Mouse (Mus musculus): ENCODE measurements around the gene Il27ra. TPM values are rescaled to one million over a fixed set of nuclear protein-coding genes. Genes with fewer than 3 reads are reported as not detected.

Gene Il27ra
- polyA plus RNA-seq, 1 experiment from 2014 or later: 3.5 TPM

- Histone ChIP-seq H3K9ac (ENCODE audit: low read depth, low read length) (no peak overlapping the region), H3K9me3 (replicated peaks; ENCODE audit: control insufficient read depth, low read length) (no peaks in the 10 kb centered on the region), H3K27ac (ENCODE audit: low read depth, low read length) (no peak overlapping the region), H3K4me1 (ENCODE audit: control insufficient read depth, insufficient read depth, low read length) (peaks cover 5% of the 10 kb centered on the region; the same call in 1 of the 2 replicates), H3K4me3 (ENCODE audit: low read depth, low read length) (no peak overlapping the region), H3K27me3 (ENCODE audit: control insufficient read depth, insufficient read depth, low read length) (peaks cover 38% of the 10 kb centered on the region), H3K36me3 (ENCODE audit: control insufficient read depth, insufficient read depth, low read length) (no peaks in the 10 kb centered on the region), H3K4me2 (no peak overlapping the region)
- WGBS (ENCODE audit: insufficient replicate concordance): 12% methylated on average over 5 of the region's 5 CpGs
- ATAC-seq (replicated peaks; ENCODE audit: insufficient number of reproducible peaks, low FRiP score, low TSS enrichment): no peak
These were observed 3.3 kb downstream of the Il27ra start for GRCm38 (mm10) chr8:84039050-84039449.

GRCm38 (mm10) chr8:84038015-84038414, 4.4 kb downstream of the Il27ra start:
- Histone ChIP-seq H3K4me3 (ENCODE audit: low read depth, low read length) (no peak overlapping the region), H3K4me1 (ENCODE audit: control insufficient read depth, insufficient read depth, low read length) (peaks cover 5% of the 10 kb centered on the region; the same call in 1 of the 2 replicates), H3K4me2 (no peak overlapping the region), H3K27ac (ENCODE audit: low read depth, low read length) (no peak overlapping the region), H3K9me3 (replicated peaks; ENCODE audit: control insufficient read depth, low read length) (no peaks in the 10 kb centered on the region), H3K27me3 (ENCODE audit: control insufficient read depth, insufficient read depth, low read length) (peaks cover 31% of the 10 kb centered on the region), H3K36me3 (ENCODE audit: control insufficient read depth, insufficient read depth, low read length) (no peaks in the 10 kb centered on the region), H3K9ac (ENCODE audit: low read depth, low read length) (no peak overlapping the region)
- WGBS (ENCODE audit: insufficient replicate concordance): 52% methylated on average over 5 of the region's 5 CpGs
- no peak for ATAC-seq (replicated peaks; ENCODE audit: insufficient number of reproducible peaks, low FRiP score, low TSS enrichment)

GRCm38 (mm10) chr8:84032777-84033176, 9.6 kb downstream of the Il27ra start:
- Histone ChIP-seq H3K27me3 (ENCODE audit: control insufficient read depth, insufficient read depth, low read length) (peaks cover 16% of the 10 kb centered on the region), H3K4me1 (ENCODE audit: control insufficient read depth, insufficient read depth, low read length) (no peaks in the 10 kb centered on the region), H3K9me3 (replicated peaks; ENCODE audit: control insufficient read depth, low read length) (no peaks in the 10 kb centered on the region), H3K4me2 (no peak overlapping the region), H3K27ac (ENCODE audit: low read depth, low read length) (no peak overlapping the region), H3K4me3 (ENCODE audit: low read depth, low read length) (no peak overlapping the region), H3K36me3 (ENCODE audit: control insufficient read depth, insufficient read depth, low read length) (no peaks in the 10 kb centered on the region), H3K9ac (ENCODE audit: low read depth, low read length) (no peak overlapping the region)
- ATAC-seq (replicated peaks; ENCODE audit: insufficient number of reproducible peaks, low FRiP score, low TSS enrichment): no peak
- 72% methylated on average over 4 of the region's 4 CpGs for WGBS (ENCODE audit: insufficient replicate concordance)

- peaks cover 41% of the 10 kb centered on the region for H3K27me3 ChIP-seq (ENCODE audit: control insufficient read depth, insufficient read depth, low read length)
- no peak overlapping the region for H3K27ac ChIP-seq (ENCODE audit: low read depth, low read length)
- no peak overlapping the region for H3K9ac ChIP-seq (ENCODE audit: low read depth, low read length)
- H3K4me2 ChIP-seq: no peak overlapping the region
- WGBS (ENCODE audit: insufficient replicate concordance): 88% methylated on average over 5 of the region's 5 CpGs
- 0 out of 2 replicates have a peak, but pooled peaks cover 5% of the 10 kb centered on the region for H3K4me1 ChIP-seq (ENCODE audit: control insufficient read depth, insufficient read depth, low read length)
- ATAC-seq (replicated peaks; ENCODE audit: insufficient number of reproducible peaks, low FRiP score, low TSS enrichment): no peak
- no peaks in the 10 kb centered on the region for H3K36me3 ChIP-seq (ENCODE audit: control insufficient read depth, insufficient read depth, low read length)
- no peak overlapping the region for H3K4me3 ChIP-seq (ENCODE audit: low read depth, low read length)
- H3K9me3 ChIP-seq (replicated peaks; ENCODE audit: control insufficient read depth, low read length): no peaks in the 10 kb centered on the region
These were observed 13.1 kb downstream of the Il27ra start for GRCm38 (mm10) chr8:84029272-84029671.

GRCm38 (mm10) chr8:84027449-84027848, 14.9 kb downstream of the Il27ra start:
- Histone ChIP-seq H3K9ac (ENCODE audit: low read depth, low read length) (no peak overlapping the region), H3K4me3 (ENCODE audit: low read depth, low read length) (no peak overlapping the region), H3K4me1 (ENCODE audit: control insufficient read depth, insufficient read depth, low read length) (peaks cover 22% of the 10 kb centered on the region), H3K4me2 (no peak overlapping the region), H3K36me3 (ENCODE audit: control insufficient read depth, insufficient read depth, low read length) (no peaks in the 10 kb centered on the region), H3K27ac (ENCODE audit: low read depth, low read length) (no peak overlapping the region), H3K27me3 (ENCODE audit: control insufficient read depth, insufficient read depth, low read length) (peaks cover 37% of the 10 kb centered on the region), H3K9me3 (replicated peaks; ENCODE audit: control insufficient read depth, low read length) (no peaks in the 10 kb centered on the region)
- 9% methylated on average over 10 of the region's 10 CpGs for WGBS (ENCODE audit: insufficient replicate concordance)
- ATAC-seq (replicated peaks; ENCODE audit: insufficient number of reproducible peaks, low FRiP score, low TSS enrichment): no peak

GRCm38 (mm10) chr8:84025863-84026262, 16.5 kb downstream of the Il27ra start:
- Histone ChIP-seq H3K4me2 (peak overlapping the region; percentile 89), H3K4me3 (ENCODE audit: low read depth, low read length) (peak overlapping the region; percentile 48), H3K36me3 (ENCODE audit: control insufficient read depth, insufficient read depth, low read length) (no peaks in the 10 kb centered on the region), H3K27ac (ENCODE audit: low read depth, low read length) (no peak overlapping the region), H3K9me3 (replicated peaks; ENCODE audit: control insufficient read depth, low read length) (no peaks in the 10 kb centered on the region), H3K4me1 (ENCODE audit: control insufficient read depth, insufficient read depth, low read length) (peaks cover 28% of the 10 kb centered on the region), H3K27me3 (ENCODE audit: control insufficient read depth, insufficient read depth, low read length) (peaks cover 45% of the 10 kb centered on the region), H3K9ac (ENCODE audit: low read depth, low read length) (peak overlapping the region; percentile 29; the same call in 1 of the 2 replicates)
- WGBS (ENCODE audit: insufficient replicate concordance): under 1% methylated on average over 41 of the region's 41 CpGs
- ATAC-seq (replicated peaks; ENCODE audit: insufficient number of reproducible peaks, low FRiP score, low TSS enrichment): 0 out of 2 replicates have a peak, but pooled peaks have one; percentile 19

GRCm38 (mm10) chr8:84024171-84024570, 18.2 kb downstream of the Il27ra start:
- WGBS (ENCODE audit: insufficient replicate concordance): 10% methylated on average over 10 of the region's 10 CpGs
- ATAC-seq (replicated peaks; ENCODE audit: insufficient number of reproducible peaks, low FRiP score, low TSS enrichment): no peak
- Histone ChIP-seq H3K27me3 (ENCODE audit: control insufficient read depth, insufficient read depth, low read length) (peaks cover 45% of the 10 kb centered on the region), H3K36me3 (ENCODE audit: control insufficient read depth, insufficient read depth, low read length) (no peaks in the 10 kb centered on the region), H3K27ac (ENCODE audit: low read depth, low read length) (no peak overlapping the region), H3K4me2 (no peak overlapping the region), H3K9ac (ENCODE audit: low read depth, low read length) (no peak overlapping the region), H3K4me3 (ENCODE audit: low read depth, low read length) (no peak overlapping the region), H3K9me3 (replicated peaks; ENCODE audit: control insufficient read depth, low read length) (no peaks in the 10 kb centered on the region), H3K4me1 (ENCODE audit: control insufficient read depth, insufficient read depth, low read length) (peaks cover 28% of the 10 kb centered on the region)

- H3K9ac ChIP-seq (ENCODE audit: low read depth, low read length): no peak overlapping the region
- H3K4me1 ChIP-seq (ENCODE audit: control insufficient read depth, insufficient read depth, low read length): peaks cover 28% of the 10 kb centered on the region
- H3K36me3 ChIP-seq (ENCODE audit: control insufficient read depth, insufficient read depth, low read length): no peaks in the 10 kb centered on the region
- ATAC-seq (replicated peaks; ENCODE audit: insufficient number of reproducible peaks, low FRiP score, low TSS enrichment): no peak
- H3K4me3 ChIP-seq (ENCODE audit: low read depth, low read length): no peak overlapping the region
- H3K4me2 ChIP-seq: peak overlapping the region; percentile 37
- no peaks in the 10 kb centered on the region for H3K9me3 ChIP-seq (replicated peaks; ENCODE audit: control insufficient read depth, low read length)
- 13% methylated on average over 1 of the region's 1 CpGs for WGBS (ENCODE audit: insufficient replicate concordance)
- peaks cover 40% of the 10 kb centered on the region for H3K27me3 ChIP-seq (ENCODE audit: control insufficient read depth, insufficient read depth, low read length)
- H3K27ac ChIP-seq (ENCODE audit: low read depth, low read length): peak overlapping the region; percentile 69
These were observed 18.8 kb downstream of the Il27ra start for GRCm38 (mm10) chr8:84023631-84024030.

GRCm38 (mm10) chr8:84023085-84023484, 19.3 kb downstream of the Il27ra start:
- no peak for ATAC-seq (replicated peaks; ENCODE audit: insufficient number of reproducible peaks, low FRiP score, low TSS enrichment)
- no peak overlapping the region for H3K4me3 ChIP-seq (ENCODE audit: low read depth, low read length)
- WGBS (ENCODE audit: insufficient replicate concordance): 13% methylated on average over 5 of the region's 5 CpGs
- H3K4me2 ChIP-seq: peak overlapping the region; percentile 37
- H3K9me3 ChIP-seq (replicated peaks; ENCODE audit: control insufficient read depth, low read length): no peaks in the 10 kb centered on the region
- no peak overlapping the region for H3K9ac ChIP-seq (ENCODE audit: low read depth, low read length)
- H3K36me3 ChIP-seq (ENCODE audit: control insufficient read depth, insufficient read depth, low read length): no peaks in the 10 kb centered on the region
- peaks cover 35% of the 10 kb centered on the region for H3K27me3 ChIP-seq (ENCODE audit: control insufficient read depth, insufficient read depth, low read length)
- H3K27ac ChIP-seq (ENCODE audit: low read depth, low read length): peak overlapping the region; percentile 69
- peaks cover 28% of the 10 kb centered on the region for H3K4me1 ChIP-seq (ENCODE audit: control insufficient read depth, insufficient read depth, low read length)

Measured in heart, embryonic 11.5 days (tissue).